Mouse (Mus musculus): ENCODE data around the gene Zfp36.
"Not testable (repeated sequence)": the region's sequence is repeated elsewhere in the genome, so short reads cannot be mapped to it uniquely, and the experiment has no call there.

DNA sequence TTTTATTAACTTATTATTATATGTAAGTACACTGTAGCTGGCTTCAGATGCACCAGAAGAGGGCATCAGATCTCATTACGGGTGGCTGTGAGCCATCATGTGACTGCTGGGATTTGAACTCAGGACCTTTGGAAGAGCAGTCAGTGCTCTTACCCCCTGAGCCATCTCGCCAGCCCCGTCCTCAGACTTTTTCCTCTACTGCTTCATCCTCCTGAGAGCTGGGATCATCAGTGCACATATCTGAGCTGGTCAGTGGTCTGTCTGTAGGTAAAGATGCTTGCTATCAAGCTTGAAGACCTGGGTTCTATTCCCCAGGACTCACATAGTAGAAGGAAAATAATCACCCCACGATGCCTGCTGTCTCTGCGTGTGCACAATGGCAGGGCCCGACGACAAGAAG, 7.3 kb upstream of the Zfp36 start:
- not testable (repeated sequence) for TF ChIP-seq CTCF (IDR thresholded peaks at IDR 0.05; ENCODE audit: low read depth, low read length); TAL1 (conservative IDR thresholded peaks at IDR 0.05; ENCODE audit: low read depth, low read length)

Data from G1E (cell line).